Mouse (Mus musculus): Measurements from ENCODE around the gene Zfp771.

Gene Zfp771

GRCm38 (mm10) chr7:127253821-127254769 is 10.0 kb downstream of the Zfp771 start:
- DNase-seq (ENCODE audit: low read depth, low spot score): peak; percentile 95

- DNase-seq (ENCODE audit: low read depth, low spot score): no peak
These were observed 10.9 kb downstream of the Zfp771 start for GRCm38 (mm10) chr7:127255008-127255407.

GRCm38 (mm10) chr7:127255965-127256364 is 11.9 kb downstream of the Zfp771 start:
- DNase-seq (ENCODE audit: low read depth, low spot score): no peak

GRCm38 (mm10) chr7:127256518-127256917 is 12.4 kb downstream of the Zfp771 start:
- no peak for DNase-seq (ENCODE audit: low read depth, low spot score)

- no peak for DNase-seq (ENCODE audit: low read depth, low spot score)
These were observed 15.3 kb downstream of the Zfp771 start for GRCm38 (mm10) chr7:127259186-127259905.

- DNase-seq (ENCODE audit: low read depth, low spot score): peak; percentile 98
These were observed 16.4 kb downstream of the Zfp771 start, which contains the start of gene Dctpp1 for GRCm38 (mm10) chr7:127260309-127261111. Gene Dctpp1 (minus strand): TSS chr7:127260709.

GRCm38 (mm10) chr7:127262218-127262961 is 18.3 kb downstream of the Zfp771 start:
- no peak for DNase-seq (ENCODE audit: low read depth, low spot score)

- DNase-seq (ENCODE audit: low read depth, low spot score): no peak
These were observed 19.5 kb downstream of the Zfp771 start for GRCm38 (mm10) chr7:127263526-127263925.

GRCm38 (mm10) chr7:127270256-127270655 is 26.2 kb downstream of the Zfp771 start:
- DNase-seq (ENCODE audit: low read depth, low spot score): no peak

- DNase-seq (ENCODE audit: low read depth, low spot score): no peak
These were observed 26.6 kb downstream of the Zfp771 start for GRCm38 (mm10) chr7:127270666-127271065.

GRCm38 (mm10) chr7:127271093-127271492 is 27.0 kb downstream of the Zfp771 start:
- no peak for DNase-seq (ENCODE audit: low read depth, low spot score)

GRCm38 (mm10) chr7:127272566-127272965 is 28.5 kb downstream of the Zfp771 start:
- no peak for DNase-seq (ENCODE audit: low read depth, low spot score)

- no peak for DNase-seq (ENCODE audit: low read depth, low spot score)
These were observed 29.2 kb downstream of the Zfp771 start for GRCm38 (mm10) chr7:127273118-127273923.

GRCm38 (mm10) chr7:127273925-127274789 is 30.1 kb downstream of the Zfp771 start, which contains the start of gene Sephs2:
Gene Sephs2 (minus strand): TSS chr7:127274055.
- DNase-seq (ENCODE audit: low read depth, low spot score): peak; percentile 81

- DNase-seq (ENCODE audit: low read depth, low spot score): no peak
These were observed 32.5 kb downstream of the Zfp771 start for GRCm38 (mm10) chr7:127276519-127276961.

GRCm38 (mm10) chr7:127278311-127278710 is 34.2 kb downstream of the Zfp771 start:
- DNase-seq (ENCODE audit: low read depth, low spot score): no peak

- no peak for DNase-seq (ENCODE audit: low read depth, low spot score)
These were observed 36.0 kb downstream of the Zfp771 start for GRCm38 (mm10) chr7:127280092-127280491.

- DNase-seq (ENCODE audit: low read depth, low spot score): no peak
These were observed 37.0 kb downstream of the Zfp771 start for GRCm38 (mm10) chr7:127281114-127281513.

- no peak for DNase-seq (ENCODE audit: low read depth, low spot score)
These were observed 38.1 kb downstream of the Zfp771 start for GRCm38 (mm10) chr7:127282190-127282589.
